Mouse (Mus musculus) embryo, embryonic 10.5 days (tissue): ENCODE data around the gene Ptpn5.

Experiments used
- DNase-seq: peaks from one replicate; pipeline ENCODE4 v3.0.0-alpha.2; 2015; ENCODE audit warnings: low spot score

The Ptpn5 gene

GRCm38 (mm10) chr7:47056273-47056672 is 77.2 kb downstream of the Ptpn5 start:
- no peak for DNase-seq

GRCm38 (mm10) chr7:47055744-47056143 is 77.7 kb downstream of the Ptpn5 start:
- no peak for DNase-seq

DNA sequence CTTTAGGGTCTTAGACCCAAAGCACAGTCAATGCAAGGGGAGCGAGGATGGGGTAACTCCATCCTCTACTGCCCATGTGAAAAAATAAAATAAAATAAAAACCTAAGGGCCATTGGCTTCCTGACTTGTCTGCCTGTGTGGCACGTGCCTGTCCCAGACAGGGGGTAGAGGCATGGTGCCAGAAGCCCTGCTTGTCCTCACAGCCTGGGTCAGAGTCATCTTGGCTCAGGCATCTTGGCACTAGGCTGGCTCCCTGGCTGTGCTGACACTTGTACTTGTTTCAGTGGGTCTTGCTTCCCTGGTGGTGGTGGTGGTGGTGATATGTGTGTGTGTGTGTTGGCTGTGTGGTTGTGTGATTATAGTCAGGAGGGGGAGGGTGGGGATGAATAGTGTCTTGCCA is 78.8 kb downstream of the Ptpn5 start:
- no peak for DNase-seq

DNA sequence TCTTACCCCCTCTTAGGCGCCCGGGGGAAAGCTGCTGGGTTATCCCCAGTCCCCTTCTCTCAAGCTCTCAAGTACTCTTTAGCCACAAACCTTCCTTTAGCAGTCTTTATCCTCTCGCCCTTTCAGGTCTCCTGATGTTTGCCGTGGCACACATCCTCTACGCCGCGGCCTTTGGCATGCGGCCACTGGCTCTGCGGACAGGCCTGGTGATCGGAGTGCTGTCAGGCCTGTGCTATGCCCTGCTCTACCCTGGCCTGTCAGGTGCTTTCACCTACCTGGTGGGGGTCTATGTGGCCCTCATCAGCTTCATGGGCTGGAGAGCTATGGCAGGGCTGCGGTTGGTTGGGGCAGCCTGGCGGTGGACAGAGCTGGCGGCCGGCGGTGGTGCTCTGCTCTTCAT is 80.2 kb downstream of the Ptpn5 start:
- no peak for DNase-seq

- DNase-seq: no peak
Measured at GRCm38 (mm10) chr7:47052276-47052675, 81.2 kb downstream of the Ptpn5 start.

DNA sequence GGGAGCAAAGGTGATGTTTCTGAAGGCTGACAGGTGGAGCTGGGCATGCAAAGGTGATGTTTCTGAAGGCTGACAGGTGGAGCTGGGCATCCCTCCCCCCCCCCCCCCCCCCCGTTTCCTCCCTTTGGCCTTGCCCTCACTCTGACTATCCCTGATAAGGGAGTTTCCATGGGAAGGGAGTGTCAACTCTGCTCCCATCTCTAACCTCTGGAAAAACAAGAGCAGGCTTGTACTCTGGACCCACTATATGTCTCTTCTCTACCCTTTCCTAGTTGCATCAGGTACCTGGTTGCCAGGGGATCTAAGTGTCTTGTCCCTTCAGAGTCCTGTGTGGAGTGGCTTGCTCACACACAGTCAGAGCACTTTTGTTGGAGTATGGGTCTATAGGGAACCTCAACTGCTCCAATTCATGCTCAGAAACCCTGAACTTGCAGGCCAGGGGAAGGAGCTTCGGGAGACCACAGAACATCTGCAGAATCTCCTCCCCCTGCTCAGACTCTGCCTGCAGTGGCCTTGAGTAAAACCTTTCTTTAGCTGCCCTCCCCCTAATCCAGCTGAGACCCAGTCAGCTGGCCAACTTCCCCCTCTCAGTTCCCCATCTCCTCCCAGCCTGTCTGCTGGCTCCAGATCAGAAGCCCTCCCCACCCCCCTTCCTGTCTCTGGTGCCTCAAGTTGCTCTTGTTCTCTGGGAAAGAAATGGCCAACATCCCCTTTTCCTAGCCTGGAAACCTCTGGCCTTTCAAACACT is 81.9 kb downstream of the Ptpn5 start:
- peak; percentile 8 for DNase-seq

DNA sequence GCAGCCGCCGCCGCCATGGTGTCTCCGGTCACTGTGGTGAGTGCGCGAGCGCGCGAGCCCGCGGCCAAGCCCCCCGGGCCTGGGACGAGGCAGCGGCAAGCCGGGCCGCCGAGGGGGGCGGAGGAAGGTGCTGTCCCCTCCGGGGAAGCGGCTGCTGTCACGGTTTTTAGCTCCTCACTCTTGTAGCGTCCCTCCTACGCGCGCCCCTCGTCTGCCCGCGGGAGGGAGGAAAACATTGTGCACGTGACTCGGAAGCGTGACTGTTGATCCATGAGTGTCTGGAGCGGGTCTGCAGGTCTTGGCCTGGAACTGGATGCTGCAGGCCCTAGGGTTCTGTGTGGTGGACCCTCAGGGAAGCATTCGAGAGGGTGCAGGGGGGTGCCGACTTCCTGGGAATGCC is 82.7 kb downstream of the Ptpn5 start:
- DNase-seq: peak; percentile 69

DNA sequence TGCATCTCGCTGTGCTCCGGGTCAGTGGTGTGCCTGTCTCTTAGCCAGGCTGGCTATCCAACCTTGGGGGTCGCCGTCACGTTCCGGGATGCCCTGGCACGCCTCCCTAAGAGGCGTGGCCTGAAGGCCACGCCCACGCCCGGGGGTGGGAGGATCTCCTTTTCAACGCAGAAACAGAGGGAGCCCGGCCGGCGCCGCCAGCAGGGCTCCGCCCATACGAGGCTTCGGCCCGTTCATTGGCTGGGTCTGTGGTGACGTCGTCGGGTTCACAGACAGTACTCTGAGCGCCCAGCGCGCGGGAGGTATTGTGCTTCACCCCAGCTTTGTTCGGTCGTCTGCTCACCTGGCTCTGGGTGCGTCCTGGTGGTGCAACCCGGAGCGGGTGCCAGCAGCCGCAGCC is 83.1 kb downstream of the Ptpn5 start, which contains the start of gene Tmem86a:
Tmem86a (plus strand) TSS at position 236 of the 400 bp plus-strand sequence.
- DNase-seq: peak; percentile 97

GRCm38 (mm10) chr7:47042823-47043490 is 90.5 kb downstream of the Ptpn5 start:
- peak; percentile 21 for DNase-seq

- no peak for DNase-seq
Measured at GRCm38 (mm10) chr7:47042121-47042520, 91.4 kb downstream of the Ptpn5 start.

DNA sequence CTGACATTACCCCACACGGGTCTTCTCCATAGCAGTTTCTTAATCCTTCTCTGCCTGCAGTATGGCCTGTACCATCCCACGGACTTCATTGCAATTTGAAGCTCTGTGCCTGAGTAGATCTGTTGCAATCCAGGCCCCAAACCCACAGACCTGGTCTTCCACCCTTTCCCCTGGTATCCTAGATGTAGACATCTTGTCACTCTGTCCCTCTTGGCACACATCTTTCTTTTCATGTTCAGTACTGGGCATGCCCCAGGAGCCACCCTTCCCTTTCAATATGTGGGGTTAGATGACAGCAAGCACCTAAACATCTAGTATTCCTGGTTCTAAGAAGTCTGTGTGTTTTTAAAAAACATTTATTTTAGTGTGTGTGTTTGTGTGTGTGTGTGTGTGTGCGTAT is 91.8 kb downstream of the Ptpn5 start:
- DNase-seq: no peak

GRCm38 (mm10) chr7:47035426-47035825 is 98.1 kb downstream of the Ptpn5 start:
- DNase-seq: no peak

DNA sequence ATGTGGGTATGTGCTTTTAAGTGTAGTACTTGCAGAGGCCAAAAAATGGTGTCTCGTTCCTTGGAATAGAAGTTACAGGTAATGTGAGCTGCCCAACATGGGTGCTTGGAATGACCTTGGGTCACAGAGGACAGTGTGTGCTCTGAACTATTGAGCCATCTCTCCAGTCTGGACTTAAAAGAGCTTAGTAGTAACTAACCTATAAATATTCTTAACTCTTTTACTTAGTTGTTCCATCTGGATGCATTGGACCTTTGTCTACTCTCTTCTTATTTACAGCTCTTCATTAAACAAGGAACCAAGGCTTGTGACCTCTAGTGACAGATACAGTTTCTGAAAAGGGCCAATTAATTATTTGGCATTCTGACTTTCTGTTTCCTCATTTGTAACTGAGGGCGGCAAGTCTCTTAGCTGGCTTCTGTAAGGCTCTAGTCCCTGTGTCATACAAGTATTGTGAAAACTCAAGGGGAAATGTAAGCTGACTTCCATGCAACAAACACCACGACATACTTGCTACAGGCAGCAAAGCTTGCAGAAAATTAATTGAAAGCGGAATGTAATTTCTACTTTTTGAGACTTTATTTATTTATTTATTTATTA is 98.6 kb downstream of the Ptpn5 start:
- DNase-seq: no peak

DNA sequence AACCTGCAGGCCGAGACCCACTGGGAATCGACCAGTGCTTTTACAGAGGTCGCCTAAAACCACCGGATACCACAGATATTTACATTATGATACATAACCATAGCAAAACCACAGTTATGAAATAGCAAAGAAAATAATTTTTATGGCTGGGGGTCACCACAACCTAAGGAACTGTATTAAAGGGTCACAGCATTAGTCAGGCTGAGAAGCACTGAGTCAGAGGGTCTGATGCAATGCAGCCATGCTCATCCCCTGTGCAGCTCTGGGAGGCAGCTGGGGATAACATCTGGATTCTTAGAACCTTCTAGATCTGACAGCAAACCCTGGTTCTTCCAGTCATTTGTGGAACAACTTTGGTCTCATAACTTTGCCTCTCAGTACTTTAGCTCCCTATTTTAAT is 102.1 kb downstream of the Ptpn5 start:
- DNase-seq: no peak

- DNase-seq: no peak
Measured at GRCm38 (mm10) chr7:47030517-47031193, 102.8 kb downstream of the Ptpn5 start.
